Mouse (Mus musculus) lung, embryonic 15.5 days (tissue): Measurements from ENCODE around the gene Cenpj. TPM values are rescaled to one million over a fixed set of nuclear protein-coding genes. Genes with fewer than 3 reads are reported as not detected.

Source experiments
- ATAC-seq: fragments of 200-750 bp; cut with Nextera tagmentation; 2 replicates; pipeline ENCODE4 v1.8.0; 2017; ENCODE audit warnings: moderate number of reproducible peaks, borderline replicate concordance; ENCODE audit not compliant: low FRiP score, low TSS enrichment; ENCODE audit errors: extremely low read depth
- H3K27ac ChIP-seq: fragments of 300-500 bp; sonication (generic); 2 replicates; pipeline ENCODE4 v1.5.1; 2015; ENCODE audit warnings: moderate library complexity, mild to moderate bottlenecking, inconsistent platforms
- H3K27me3 ChIP-seq: fragments of 300-500 bp; sonication (generic); 2 replicates; pipeline ENCODE4 v1.6.1; 2015; ENCODE audit warnings: inconsistent platforms
- H3K36me3 ChIP-seq: fragments of 300-500 bp; sonication (generic); 2 replicates; pipeline ENCODE4 v1.6.1; 2015; ENCODE audit warnings: inconsistent platforms
- H3K4me1 ChIP-seq: fragments of 300-500 bp; sonication (generic); 2 replicates; pipeline ENCODE4 v1.6.1; 2015; ENCODE audit warnings: inconsistent platforms
- H3K4me2 ChIP-seq: fragments of 300-500 bp; sonication (generic); 2 replicates; pipeline ENCODE4 v1.6.1; 2015; ENCODE audit warnings: inconsistent platforms, mild to moderate bottlenecking, moderate library complexity
- H3K4me3 ChIP-seq: fragments of 300-500 bp; sonication (generic); 2 replicates; pipeline ENCODE4 v1.5.1; 2015; ENCODE audit warnings: mild to moderate bottlenecking, inconsistent platforms
- H3K9ac ChIP-seq: fragments of 300-500 bp; sonication (generic); 2 replicates; pipeline ENCODE4 v1.6.1; 2015; ENCODE audit warnings: inconsistent platforms
- H3K9me3 ChIP-seq: fragments of 300-500 bp; sonication (generic); 2 replicates; pipeline ENCODE4 v1.6.1; 2016; ENCODE audit warnings: inconsistent platforms
- WGBS: fragments of 180-500 bp; shearing (Covaris S2); methylation state at CpG from one replicate; pipeline ENCODE4 v1.1.7; 2015; 5-methylcytosine and 5-hydroxymethylcytosine counted together
- polyA plus RNA-seq: library from polyadenylated mRNA; unstranded; fragments of >200 nt; fragmentation: Nextera tagmentation; extraction: Ambion mirVana; gene quantifications from 2 replicates; pipeline ENCODE4 v1.2.1, GENCODE M21; 2015

Gene Cenpj
- polyA plus RNA-seq, 1 experiment from 2014 or later, result 11.7 TPM

DNA sequence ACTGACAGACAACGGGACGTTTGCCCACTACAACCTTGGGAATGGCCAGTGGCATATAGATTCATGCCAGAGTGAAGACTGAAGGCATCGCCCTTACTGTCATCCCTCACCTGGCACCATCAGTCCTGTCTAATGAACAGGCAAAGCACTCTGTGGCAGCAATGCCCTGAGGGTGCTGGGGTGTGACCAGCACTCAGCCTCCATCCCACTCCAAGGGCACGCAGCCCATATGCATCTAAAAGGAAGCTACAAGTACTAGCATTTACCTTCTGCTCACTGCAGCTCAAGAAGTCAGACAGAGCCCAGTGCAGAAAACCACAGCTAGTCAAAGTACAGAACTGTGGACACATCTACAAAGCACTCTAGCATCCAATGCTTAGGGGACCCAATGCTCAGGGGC is 29.7 kb downstream of the Cenpj start:
- Histone ChIP-seq H3K9me3 (no peaks in the 10 kb centered on the region), H3K4me1 (no peaks in the 10 kb centered on the region), H3K36me3 (peaks cover 11% of the 10 kb centered on the region; the same call in 1 of the 2 replicates), H3K4me2 (no peak overlapping the region), H3K27me3 (no peaks in the 10 kb centered on the region), H3K4me3 (no peak overlapping the region), H3K27ac (no peak overlapping the region), H3K9ac (no peak overlapping the region)
- WGBS, result 82% methylated on average over 4 of the region's 4 CpGs
- no peak for ATAC-seq

DNA sequence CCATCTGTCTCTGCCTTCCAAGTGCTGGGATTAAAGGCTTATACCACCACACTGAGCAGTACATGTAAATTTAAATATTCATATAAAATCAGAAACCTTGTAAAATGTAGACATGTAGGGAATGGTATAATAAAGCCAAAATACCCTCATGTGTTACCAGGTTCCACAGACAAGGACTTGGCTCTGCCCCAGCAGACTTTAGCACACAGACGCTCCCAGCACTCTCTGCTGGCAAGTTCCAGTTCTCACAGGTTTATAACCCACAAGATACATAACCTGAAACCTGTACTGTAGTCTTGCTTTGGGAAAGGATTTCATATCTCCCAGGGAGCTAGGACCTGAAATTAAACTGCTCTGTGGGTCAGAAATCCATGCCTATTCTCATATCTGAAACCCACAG is 30.3 kb downstream of the Cenpj start:
- Histone ChIP-seq H3K9me3 (no peaks in the 10 kb centered on the region), H3K27me3 (no peaks in the 10 kb centered on the region), H3K4me3 (no peak overlapping the region), H3K4me2 (no peak overlapping the region), H3K36me3 (peaks cover 11% of the 10 kb centered on the region; the same call in 1 of the 2 replicates), H3K4me1 (no peaks in the 10 kb centered on the region), H3K9ac (no peak overlapping the region), H3K27ac (no peak overlapping the region)
- no peak for ATAC-seq
- WGBS, result 70% methylated on average over 1 of the region's 1 CpGs

DNA sequence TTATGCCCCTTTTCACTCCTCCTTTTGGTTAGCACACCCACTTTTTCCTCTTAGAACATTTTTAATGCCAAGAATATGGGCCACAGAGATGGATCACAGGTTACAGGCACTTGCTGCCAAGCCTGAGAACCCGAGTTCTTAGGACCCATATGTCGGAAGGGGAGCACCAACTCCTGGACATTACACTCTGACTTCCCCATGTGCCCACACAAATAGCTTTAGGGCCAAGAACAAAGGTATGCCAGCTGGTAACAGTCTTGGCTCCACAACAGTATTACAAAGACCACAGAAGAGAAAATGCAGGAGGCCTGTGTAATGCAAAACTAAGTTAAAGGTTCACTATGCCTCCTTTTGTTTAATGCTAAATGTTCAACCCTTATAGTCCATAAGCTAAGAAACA is 44.4 kb downstream of the Cenpj start:
- Histone ChIP-seq H3K9me3 (no peaks in the 10 kb centered on the region), H3K4me3 (no peak overlapping the region), H3K27me3 (no peaks in the 10 kb centered on the region), H3K9ac (no peak overlapping the region), H3K4me1 (no peaks in the 10 kb centered on the region), H3K36me3 (peaks cover 27% of the 10 kb centered on the region), H3K27ac (no peak overlapping the region), H3K4me2 (no peak overlapping the region)
- 82% methylated on average over 2 of the region's 2 CpGs for WGBS
- no peak for ATAC-seq

GRCm38 (mm10) chr14:56514775-56515174 is 60.5 kb downstream of the Cenpj start:
- no peak overlapping the region for H3K4me3 ChIP-seq
- no peak for ATAC-seq
- H3K36me3 ChIP-seq, result no peaks in the 10 kb centered on the region
- H3K27me3 ChIP-seq, result no peaks in the 10 kb centered on the region
- 81% methylated on average over 2 of the region's 2 CpGs for WGBS
- no peaks in the 10 kb centered on the region for H3K9me3 ChIP-seq
- no peak overlapping the region for H3K4me2 ChIP-seq
- no peaks in the 10 kb centered on the region for H3K4me1 ChIP-seq
- H3K9ac ChIP-seq, result no peak overlapping the region
- no peak overlapping the region for H3K27ac ChIP-seq

- H3K36me3 ChIP-seq, result no peaks in the 10 kb centered on the region
- no peaks in the 10 kb centered on the region for H3K9me3 ChIP-seq
- H3K4me3 ChIP-seq, result no peak overlapping the region
- no peak overlapping the region for H3K4me2 ChIP-seq
- no peaks in the 10 kb centered on the region for H3K4me1 ChIP-seq
- H3K9ac ChIP-seq, result no peak overlapping the region
- no peak for ATAC-seq
- WGBS, result 41% methylated on average over 6 of the region's 6 CpGs
- H3K27me3 ChIP-seq, result no peaks in the 10 kb centered on the region
- no peak overlapping the region for H3K27ac ChIP-seq
Measured at GRCm38 (mm10) chr14:56512084-56512483, 63.1 kb downstream of the Cenpj start.

DNA sequence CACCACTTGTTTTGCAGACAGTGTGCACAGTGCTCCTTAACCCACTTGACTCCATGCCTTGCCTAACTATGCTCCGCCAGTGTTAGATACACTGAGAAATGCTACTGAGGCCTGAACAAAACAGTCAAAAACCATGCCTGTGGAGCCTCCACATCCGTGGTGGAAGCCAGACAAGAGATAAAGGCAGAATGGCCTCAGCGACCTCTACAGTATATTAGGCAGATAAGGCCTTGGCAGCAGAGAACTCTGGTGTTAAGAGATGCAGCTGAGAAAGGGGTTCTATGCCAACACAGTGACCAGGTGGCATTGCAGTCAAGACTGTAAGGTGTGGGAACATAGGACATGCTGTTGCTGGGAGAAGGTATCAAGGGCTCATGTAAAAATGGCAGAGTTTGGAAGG is 68.5 kb downstream of the Cenpj start:
- no peaks in the 10 kb centered on the region for H3K9me3 ChIP-seq
- WGBS, result 55% methylated on average over 3 of the region's 3 CpGs
- no peaks in the 10 kb centered on the region for H3K4me1 ChIP-seq
- H3K27me3 ChIP-seq, result no peaks in the 10 kb centered on the region
- no peak overlapping the region for H3K4me3 ChIP-seq
- H3K27ac ChIP-seq, result no peak overlapping the region
- H3K9ac ChIP-seq, result no peak overlapping the region
- H3K4me2 ChIP-seq, result no peak overlapping the region
- ATAC-seq, result no peak
- no peaks in the 10 kb centered on the region for H3K36me3 ChIP-seq

DNA sequence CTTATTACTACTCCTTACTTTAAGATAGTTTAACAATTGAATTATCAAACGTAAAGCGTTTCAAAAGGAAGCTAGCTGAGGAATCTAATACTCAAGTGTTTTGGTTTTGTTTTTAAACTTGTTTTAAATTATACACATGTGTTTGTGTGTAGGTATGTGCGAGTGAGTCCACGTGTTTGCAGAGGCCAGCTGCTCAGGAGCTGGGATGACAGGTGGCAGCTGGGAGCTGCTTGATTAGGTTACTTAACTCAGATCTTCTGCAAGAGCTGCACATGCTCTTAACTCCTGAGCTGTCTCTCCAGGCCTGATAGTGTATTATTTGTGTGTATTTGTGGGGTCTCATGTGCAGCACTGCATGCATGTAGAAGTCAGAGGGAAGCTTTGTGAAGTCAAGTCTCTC is 72.8 kb downstream of the Cenpj start:
- Histone ChIP-seq H3K9ac (no peak overlapping the region), H3K4me1 (no peaks in the 10 kb centered on the region), H3K27ac (no peak overlapping the region), H3K4me2 (no peak overlapping the region), H3K36me3 (no peaks in the 10 kb centered on the region), H3K4me3 (no peak overlapping the region), H3K27me3 (no peaks in the 10 kb centered on the region), H3K9me3 (no peaks in the 10 kb centered on the region)
- no peak for ATAC-seq
- WGBS, result 63% methylated on average over 4 of the region's 4 CpGs

- Histone ChIP-seq H3K9me3 (no peaks in the 10 kb centered on the region), H3K4me2 (no peak overlapping the region), H3K27me3 (no peaks in the 10 kb centered on the region), H3K27ac (no peak overlapping the region), H3K4me3 (no peak overlapping the region), H3K36me3 (no peaks in the 10 kb centered on the region), H3K9ac (no peak overlapping the region), H3K4me1 (no peaks in the 10 kb centered on the region)
- no peak for ATAC-seq
Measured at GRCm38 (mm10) chr14:56489806-56490205, 85.4 kb downstream of the Cenpj start.

Other genes with a start within 250 kb of the Cenpj start
- 1.5 and 1.9 TPM in 2 replicates for gene Atp12a, start 210.4 kb downstream of the Cenpj start, polyA plus RNA-seq
- gene Rnf17, start 172.8 kb downstream of the Cenpj start, polyA plus RNA-seq, result 1.1 and 1.9 TPM in 2 replicates
- gene Parp4, start 194 bp upstream of the Cenpj start, polyA plus RNA-seq, result 4.2 and 5.0 TPM in 2 replicates
- gene Mphosph8, start 92.8 kb upstream of the Cenpj start, polyA plus RNA-seq, result 23.3 and 26.4 TPM in 2 replicates
- gene Pspc1, start 202.9 kb upstream of the Cenpj start, polyA plus RNA-seq, result 25.5 and 26.0 TPM in 2 replicates
- 24.6 and 26.3 TPM in 2 replicates for gene Zmym5, start 236.3 kb upstream of the Cenpj start, polyA plus RNA-seq